Mouse (Mus musculus): Measurements from ENCODE around the gene Tbxas1.

The Tbxas1 gene

DNA sequence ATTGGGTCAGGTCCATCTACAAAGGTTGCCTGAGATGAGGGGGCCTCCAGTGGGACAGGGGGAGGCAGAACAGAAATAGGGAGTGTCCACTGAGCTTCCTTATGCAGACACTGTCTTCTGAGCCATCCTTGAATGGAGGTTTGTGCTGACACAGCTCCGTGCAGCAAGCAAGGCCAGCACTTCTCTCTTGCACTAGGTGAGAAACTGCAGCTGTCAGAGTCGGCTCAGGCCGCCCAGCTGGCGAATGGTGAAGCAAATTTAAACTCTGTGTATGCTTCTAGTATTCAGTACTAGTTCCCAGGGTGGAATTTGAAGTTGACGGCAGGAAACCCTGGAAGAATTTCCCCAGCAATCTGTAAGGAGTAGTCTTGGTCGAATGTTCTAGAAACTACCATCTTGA is 175.6 kb downstream of the Tbxas1 start:
- DNase-seq (ENCODE audit: low spot score in 2 of 2): no peak

DNA sequence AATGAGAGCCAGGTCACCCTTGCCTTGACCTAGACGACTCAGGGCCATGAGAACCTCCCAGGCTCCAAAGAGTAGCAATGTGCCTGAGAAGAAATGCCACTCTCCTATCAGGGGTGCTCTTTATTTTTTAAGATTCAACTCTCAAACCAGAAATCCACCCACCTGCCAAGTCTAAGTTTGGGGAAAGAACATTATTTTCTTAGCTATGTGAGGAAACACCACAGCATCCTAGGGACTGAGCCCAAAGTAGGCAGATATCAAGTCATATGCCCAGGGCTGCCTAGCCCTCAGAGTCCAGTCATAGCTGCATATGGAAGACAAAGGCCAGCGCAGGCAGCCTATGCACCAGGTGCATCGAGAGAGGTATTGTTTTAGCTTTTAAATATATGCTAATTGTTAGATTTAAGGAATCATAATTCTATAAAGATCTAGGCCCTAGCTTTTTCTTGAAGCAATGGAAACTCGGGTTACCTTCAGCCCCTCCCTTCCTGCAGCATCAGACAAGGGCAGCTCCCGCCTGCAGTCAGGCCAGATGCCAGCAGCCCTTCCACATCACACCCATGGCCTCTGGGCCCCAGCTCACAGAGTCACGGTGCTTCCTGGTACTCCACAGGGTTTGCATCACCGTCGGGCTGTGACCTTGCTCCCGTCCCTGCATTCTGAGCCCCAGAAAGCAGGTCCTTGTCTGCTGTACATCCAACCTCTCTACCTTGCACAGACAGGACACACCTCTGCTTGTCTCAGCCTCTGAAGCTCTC is 176.8 kb downstream of the Tbxas1 start:
- no peak for DNase-seq (ENCODE audit: low spot score in 2 of 2)

- no peak for DNase-seq (ENCODE audit: low spot score in 2 of 2)
Measured at GRCm38 (mm10) chr6:39052636-39053035, 177.4 kb downstream of the Tbxas1 start.

DNA sequence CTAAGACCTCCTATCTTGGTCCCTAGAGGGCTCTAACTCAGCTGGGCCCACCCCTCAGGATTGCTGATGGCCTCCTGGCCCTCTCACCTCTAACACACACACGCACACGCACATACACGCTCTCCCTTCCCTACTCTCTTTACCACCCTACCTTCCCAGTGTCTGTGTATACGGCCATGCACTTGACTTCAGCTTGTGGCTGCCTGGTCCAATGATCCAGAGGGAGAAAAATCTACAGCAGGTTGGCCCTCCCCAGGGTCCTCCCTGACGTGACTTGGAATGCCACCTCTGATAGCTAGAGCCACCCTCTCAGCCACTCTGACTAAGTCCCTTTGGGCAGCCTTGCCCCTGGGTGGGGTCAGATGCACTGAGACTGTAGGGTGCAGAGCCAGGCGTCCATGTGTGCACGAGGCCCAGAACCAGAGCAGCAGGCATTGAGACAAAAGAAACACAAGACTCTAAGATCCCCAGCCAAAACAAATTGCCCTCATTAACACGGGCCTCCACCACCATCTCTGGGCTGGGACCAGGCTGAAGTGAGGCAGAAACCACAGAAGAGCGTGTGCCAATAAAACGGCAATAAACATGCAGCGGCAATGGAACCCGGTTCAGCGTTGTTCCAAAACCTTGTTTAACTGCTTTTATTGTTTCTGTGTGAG is 179.1 kb downstream of the Tbxas1 start:
- DNase-seq (ENCODE audit: low spot score in 2 of 2): no peak

- DNase-seq (ENCODE audit: low spot score in 2 of 2): no peak
Measured at GRCm38 (mm10) chr6:39054878-39055508, 179.8 kb downstream of the Tbxas1 start.

DNA sequence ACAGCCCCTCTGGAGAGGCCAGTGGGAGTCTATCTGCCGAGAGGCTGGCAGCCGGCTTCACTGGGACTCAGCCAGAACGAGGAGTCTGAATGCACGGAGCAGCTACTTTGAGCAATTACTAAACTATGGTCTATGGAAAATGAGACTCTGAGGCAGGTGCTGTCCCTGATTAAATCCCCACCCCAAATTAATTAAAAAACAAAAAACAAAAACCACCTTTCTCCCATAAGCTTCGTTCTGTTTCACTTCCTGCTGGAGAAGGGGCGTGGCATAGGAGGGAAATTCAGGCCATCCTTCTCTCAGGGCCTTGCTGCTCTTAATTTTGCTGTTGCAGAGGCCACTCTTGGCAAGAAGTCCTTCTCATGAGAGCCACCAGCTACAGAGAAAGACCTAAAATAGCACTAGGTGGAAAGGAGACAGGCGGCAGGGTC is 180.6 kb downstream of the Tbxas1 start:
- DNase-seq (ENCODE audit: low spot score in 2 of 2): no peak

DNA sequence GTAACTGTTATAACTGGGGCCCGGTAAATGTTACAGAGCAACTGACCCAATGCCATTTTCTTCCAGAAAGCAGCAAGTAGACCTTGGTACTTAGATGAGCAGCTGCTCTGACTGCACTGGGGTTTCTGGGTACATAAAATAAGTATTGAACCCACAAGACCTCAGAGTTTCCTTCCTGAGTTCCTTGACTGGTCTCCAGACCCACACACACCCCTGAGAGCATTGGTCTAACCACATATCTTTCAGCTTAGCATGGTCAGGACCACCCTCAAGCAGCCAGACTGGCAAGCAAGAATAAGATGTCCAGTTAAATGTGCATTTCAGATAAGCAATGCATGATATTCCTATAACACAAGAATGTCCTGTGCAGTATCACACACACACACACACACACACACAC is 182.0 kb downstream of the Tbxas1 start:
- DNase-seq (ENCODE audit: low spot score in 2 of 2): no peak

DNA sequence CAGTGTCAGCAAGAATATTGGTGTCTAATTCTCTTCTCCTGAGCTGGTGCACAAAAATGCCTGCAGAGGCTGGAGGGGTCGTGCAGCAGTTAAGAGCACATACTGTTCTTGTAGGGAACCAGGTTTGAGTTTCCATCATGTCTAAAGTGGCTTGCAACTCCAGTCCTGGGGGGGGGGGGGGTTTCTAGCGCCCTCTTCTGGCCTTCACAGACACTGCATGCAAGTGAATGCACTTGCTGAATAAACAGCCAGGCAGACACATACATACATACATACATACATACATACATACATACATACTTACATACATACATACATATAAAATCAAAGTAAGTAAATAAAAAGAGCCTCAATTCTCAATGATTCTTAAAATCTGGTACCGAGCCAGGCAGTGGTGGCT is 183.2 kb downstream of the Tbxas1 start:
- no peak for DNase-seq (ENCODE audit: low spot score in 2 of 2)

DNA sequence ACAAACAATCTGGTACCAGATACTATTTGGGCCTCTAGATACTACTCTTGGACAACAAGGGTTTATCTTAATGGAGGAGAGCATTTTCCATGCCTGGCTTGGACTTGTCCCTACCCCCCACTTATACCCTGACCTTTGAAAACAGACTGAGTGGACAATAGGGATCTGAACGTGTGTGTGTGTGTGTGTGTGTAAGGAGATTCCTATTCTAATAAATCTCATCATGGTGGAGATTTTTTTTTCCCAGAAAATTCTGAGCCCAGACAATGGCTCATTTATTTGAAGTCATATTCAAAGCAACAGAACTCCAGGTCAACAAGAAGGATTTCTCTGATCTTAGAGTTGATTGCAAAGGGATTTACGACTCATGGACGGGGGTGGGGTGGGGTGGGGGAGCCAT is 183.7 kb downstream of the Tbxas1 start:
- no peak for DNase-seq (ENCODE audit: low spot score in 2 of 2)

GRCm38 (mm10) chr6:39059547-39060497 is 184.6 kb downstream of the Tbxas1 start:
- DNase-seq (ENCODE audit: low spot score in 2 of 2): no peak

GRCm38 (mm10) chr6:39061180-39061579 is 186.0 kb downstream of the Tbxas1 start:
- DNase-seq (ENCODE audit: low spot score in 2 of 2): no peak

DNA sequence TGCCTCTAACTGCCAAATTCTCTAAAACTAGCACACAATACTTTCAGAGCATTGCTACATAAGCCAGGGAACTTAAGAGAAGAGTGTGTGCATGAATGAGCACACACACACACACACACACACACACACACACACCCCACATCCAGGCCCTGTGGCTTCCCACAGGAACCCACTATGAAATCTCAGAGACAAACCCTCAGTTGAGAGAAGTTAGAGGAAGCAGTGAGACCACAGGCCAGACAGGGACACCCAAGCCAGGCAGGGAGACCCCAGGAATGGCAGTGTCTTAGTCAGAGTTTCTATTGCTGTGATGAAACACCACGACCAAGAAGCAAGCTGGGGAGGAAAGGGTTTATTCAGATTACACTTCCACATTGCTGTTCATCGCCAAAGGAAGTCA is 188.3 kb downstream of the Tbxas1 start:
- DNase-seq (ENCODE audit: low spot score in 2 of 2): no peak

GRCm38 (mm10) chr6:39066935-39067578 is 191.9 kb downstream of the Tbxas1 start:
- DNase-seq (ENCODE audit: low spot score in 2 of 2): peak; percentile 47 to 83

DNA sequence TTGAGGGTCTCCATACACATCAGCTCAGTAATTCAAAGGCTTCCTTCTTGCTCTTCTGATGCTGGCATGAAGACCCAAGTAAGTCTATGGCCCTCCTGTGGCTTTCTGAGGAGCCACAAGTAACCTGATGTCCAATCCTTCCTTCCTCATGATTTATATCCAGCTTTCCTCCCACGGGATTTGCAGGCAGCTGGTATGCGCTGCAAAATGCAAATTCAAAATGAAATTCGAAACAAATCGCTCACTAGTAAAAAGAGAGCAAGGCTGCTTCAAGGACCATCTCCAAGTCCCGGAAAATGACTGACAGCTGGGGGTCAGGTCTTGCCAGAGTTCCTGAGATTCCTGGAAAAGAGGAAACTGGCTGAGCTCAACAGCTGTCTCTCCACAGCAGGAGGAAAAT is 197.5 kb downstream of the Tbxas1 start:
- DNase-seq (ENCODE audit: low spot score in 2 of 2): no peak

DNA sequence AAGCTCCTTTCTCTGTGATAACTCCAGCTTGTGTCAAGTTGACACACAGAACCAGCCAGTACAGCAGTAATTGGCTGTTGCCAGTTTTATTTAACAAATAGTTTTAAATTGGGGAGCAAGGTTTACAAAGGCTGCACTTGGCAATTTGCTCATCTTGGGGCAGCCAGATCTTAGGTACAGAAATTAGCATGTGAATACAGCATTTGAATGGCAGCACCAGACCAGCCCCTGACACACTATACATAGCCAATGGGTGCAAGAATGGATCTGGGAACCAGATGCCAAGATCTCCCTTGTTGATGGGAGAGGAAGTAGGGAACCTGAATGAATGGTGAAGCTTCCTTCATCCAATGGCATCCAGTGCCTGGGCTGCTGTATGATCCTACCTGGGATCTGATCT is 199.0 kb downstream of the Tbxas1 start:
- no peak for DNase-seq (ENCODE audit: low spot score in 2 of 2)

DNA sequence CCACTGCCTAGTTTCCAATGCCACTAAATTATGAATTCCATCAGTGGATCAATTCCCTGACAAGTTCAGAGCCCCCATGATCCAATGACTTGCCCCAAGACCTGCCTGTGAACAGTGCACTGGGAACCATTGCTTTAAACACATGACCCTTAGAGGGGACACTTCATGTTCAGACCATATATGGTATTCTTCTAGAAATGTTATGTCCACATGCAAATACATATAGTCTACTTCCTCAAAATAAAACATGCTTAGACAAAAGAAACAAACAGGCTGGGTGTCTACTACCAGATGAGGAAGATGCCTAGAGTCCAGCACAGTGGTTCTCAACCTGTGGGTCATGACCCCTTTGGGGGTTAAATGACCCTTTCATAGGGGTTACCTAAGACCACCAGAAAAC is 201.3 kb downstream of the Tbxas1 start:
- no peak for DNase-seq (ENCODE audit: low spot score in 2 of 2)

DNA sequence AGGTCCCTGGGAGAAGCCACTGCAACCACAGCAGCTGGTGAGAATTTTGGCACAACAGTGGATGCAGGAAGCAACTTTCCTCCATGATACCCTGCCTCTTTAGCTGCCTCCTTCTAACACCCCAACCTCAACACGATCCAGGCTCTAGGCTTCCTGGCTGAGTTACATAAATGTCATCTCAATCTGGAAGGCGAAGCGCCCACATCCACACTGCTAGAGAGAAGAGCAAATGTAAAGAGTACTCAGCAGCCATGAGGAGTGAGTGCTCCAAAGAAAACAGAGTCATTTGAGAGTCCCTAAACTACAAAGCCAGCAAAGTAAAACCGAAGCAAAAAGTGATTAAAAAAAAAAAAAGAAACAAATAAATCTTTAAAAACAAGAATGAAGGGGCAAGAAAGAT is 229.4 kb downstream of the Tbxas1 start:
- no peak for DNase-seq (ENCODE audit: low spot score in 2 of 2)

DNA sequence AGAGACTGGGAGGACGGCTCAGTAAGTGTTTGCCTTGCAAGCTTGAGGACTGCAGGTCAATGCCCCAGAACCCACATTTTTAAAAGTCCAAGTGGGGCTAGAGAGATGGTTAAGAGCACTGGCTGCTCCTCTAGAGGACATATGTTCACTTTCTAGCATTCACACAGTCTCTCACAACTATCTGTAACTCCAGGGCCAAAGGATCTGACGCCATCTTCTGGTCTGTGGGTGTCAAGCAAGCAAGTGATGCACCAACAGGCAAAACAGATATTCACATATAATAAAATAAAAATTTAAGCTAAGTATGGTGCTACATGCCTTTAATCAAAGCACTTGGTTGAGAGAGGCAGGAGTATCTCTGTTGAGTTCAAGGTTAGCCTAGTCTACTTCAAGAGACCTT is 231.6 kb downstream of the Tbxas1 start:
- DNase-seq (ENCODE audit: low spot score in 2 of 2): peak in 1 of 2 experiments; percentile 19

DNA sequence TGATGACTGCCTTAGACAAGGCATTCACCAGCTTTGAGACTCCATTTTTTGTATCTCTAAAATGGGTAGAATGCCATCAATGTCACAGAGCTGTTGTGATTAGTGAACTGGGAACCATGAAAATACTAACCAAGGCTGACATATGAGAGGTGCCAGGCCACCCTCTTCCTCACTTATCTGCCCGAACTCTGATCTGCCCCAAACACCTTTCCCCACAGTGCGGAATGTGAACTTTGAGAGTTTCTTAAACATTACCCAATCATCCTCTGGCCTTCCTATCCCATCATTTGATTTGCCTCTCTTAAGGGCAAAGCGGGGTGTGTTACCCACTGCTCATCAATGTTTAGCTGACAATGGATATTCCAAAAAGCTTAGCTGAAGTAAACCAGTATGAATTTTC is 237.5 kb downstream of the Tbxas1 start:
- DNase-seq (ENCODE audit: low spot score in 2 of 2): no peak

DNA sequence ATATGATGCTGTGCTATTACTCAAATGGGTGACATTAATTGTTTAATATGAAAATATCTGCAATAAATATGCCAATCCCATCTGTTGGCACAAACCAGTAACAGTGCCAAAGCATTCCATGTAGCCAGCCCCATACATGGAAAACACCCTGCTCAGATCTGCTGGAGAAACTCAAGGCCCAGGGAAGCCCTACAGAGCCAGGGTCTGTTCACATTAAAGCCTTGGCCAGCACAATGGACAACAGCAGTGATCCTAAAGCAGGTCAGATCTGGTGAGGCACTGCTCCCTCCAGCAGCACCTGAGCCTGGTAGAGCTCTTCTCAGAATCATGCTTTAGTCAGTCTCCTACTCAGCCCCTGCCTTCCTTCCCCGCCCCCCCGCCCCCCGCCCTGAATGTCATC is 237.9 kb downstream of the Tbxas1 start:
- DNase-seq (ENCODE audit: low spot score in 2 of 2): no peak

GRCm38 (mm10) chr6:39115438-39115837 is 240.2 kb downstream of the Tbxas1 start:
- DNase-seq (ENCODE audit: low spot score in 2 of 2): no peak

Data from spleen, postnatal 10 days (tissue).